Mouse (Mus musculus): Measurements from ENCODE around the gene Sept5. TPM values are rescaled to one million over a fixed set of nuclear protein-coding genes. Genes with fewer than 3 reads are reported as not detected.
A peak's percentile ranks its signal among the peaks of the same experiment; 100 is the strongest.

Sept5 gene
- polyA plus RNA-seq, 1 experiment from 2014 or later: 18.9 TPM

DNA sequence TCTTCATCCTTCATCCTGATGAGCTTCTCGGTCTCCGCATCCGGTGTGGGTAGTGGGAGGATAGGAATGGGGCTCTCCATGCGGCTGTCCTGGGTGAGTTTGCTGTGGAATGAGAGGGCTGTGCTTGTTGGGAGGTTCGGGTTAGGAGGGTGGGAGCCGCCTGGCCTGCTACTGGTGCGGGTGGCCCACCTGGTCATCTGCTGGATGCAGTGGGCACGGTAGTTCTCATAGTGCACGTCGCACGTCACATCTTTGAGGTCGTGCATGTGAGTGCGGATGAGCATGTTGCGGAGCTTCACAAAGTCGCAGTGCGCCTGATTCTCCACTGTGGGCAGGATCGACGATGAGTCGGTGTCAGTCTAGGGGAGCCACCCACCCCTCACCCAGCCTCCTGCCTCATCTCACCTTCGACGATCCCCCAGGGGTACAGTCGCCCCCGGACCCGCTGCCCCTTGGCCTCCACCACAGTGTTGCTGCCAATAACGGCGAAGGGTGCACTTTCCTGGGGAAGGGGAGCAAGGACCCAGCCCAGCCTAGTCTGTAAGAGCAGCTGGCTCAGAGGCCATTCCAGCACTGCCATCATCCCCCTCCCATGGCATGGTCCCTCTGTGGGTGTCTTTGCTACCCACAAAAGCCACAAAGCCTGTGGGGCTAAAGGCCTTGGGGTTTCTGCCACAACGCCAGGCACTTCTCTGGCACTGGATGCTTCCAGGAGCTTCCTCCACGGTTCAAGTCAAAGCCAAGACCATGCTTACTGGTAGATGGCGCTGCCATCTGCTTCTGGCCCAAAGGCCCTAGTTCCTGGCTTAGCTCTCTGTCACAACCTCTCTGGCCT lies 6.6 kb downstream of the Sept5 start:
- Histone ChIP-seq H3K4me3 (ENCODE audit: low read depth, low read length) (no peak overlapping the region), H3K9ac (replicated peaks; ENCODE audit: low read depth, low read length) (no peak overlapping the region), H3K4me1 (ENCODE audit: control insufficient read depth, insufficient read depth, low read length) (peaks cover 19% of the 10 kb centered on the region), H3K27ac (ENCODE audit: low read length) (no peak overlapping the region), H3K9me3 (ENCODE audit: control insufficient read depth, low read depth, low read length) (no peaks in the 10 kb centered on the region), H3K36me3 (ENCODE audit: control insufficient read depth, insufficient read depth, low read length) (peaks cover 2% of the 10 kb centered on the region; the same call in 1 of the 2 replicates), H3K4me2 (replicated peaks; ENCODE audit: low read depth, low read length) (no peak overlapping the region), H3K27me3 (ENCODE audit: control insufficient read depth, insufficient read depth, low read length) (peaks cover 71% of the 10 kb centered on the region)
- 60% methylated on average over 29 of the region's 29 CpGs for WGBS
- ATAC-seq (ENCODE audit: insufficient number of reproducible peaks, insufficient read depth, low FRiP score, low read depth): no peak

- WGBS: 29% methylated on average over 17 of the region's 17 CpGs
- Histone ChIP-seq H3K36me3 (ENCODE audit: control insufficient read depth, insufficient read depth, low read length) (peaks cover 2% of the 10 kb centered on the region; the same call in 1 of the 2 replicates), H3K9me3 (ENCODE audit: control insufficient read depth, low read depth, low read length) (no peaks in the 10 kb centered on the region), H3K4me3 (ENCODE audit: low read depth, low read length) (peak within 1 kb of the TSS; percentile 40), H3K4me1 (ENCODE audit: control insufficient read depth, insufficient read depth, low read length) (peaks cover 19% of the 10 kb centered on the region), H3K9ac (replicated peaks; ENCODE audit: low read depth, low read length) (no peak within 1 kb of the TSS), H3K4me2 (replicated peaks; ENCODE audit: low read depth, low read length) (peak within 1 kb of the TSS; percentile 88), H3K27me3 (ENCODE audit: control insufficient read depth, insufficient read depth, low read length) (peaks cover 70% of the 10 kb centered on the region), H3K27ac (ENCODE audit: low read length) (no peak within 1 kb of the TSS)
- ATAC-seq (ENCODE audit: insufficient number of reproducible peaks, insufficient read depth, low FRiP score, low read depth): no peak
These were observed 7.7 kb downstream of the Sept5 start, which contains the start of gene Gp1bb for GRCm38 (mm10) chr16:18622019-18622418. TSS of gene Gp1bb (minus strand) at chr16:18622403.

- 8% methylated on average over 38 of the region's 38 CpGs for WGBS
- H3K4me1 ChIP-seq (ENCODE audit: control insufficient read depth, insufficient read depth, low read length): peaks cover 17% of the 10 kb centered on the region
- H3K9me3 ChIP-seq (ENCODE audit: control insufficient read depth, low read depth, low read length): no peaks in the 10 kb centered on the region
- H3K4me2 ChIP-seq (replicated peaks; ENCODE audit: low read depth, low read length): peak overlapping the region; percentile 88
- H3K4me3 ChIP-seq (ENCODE audit: low read depth, low read length): peak overlapping the region; percentile 40
- no peak for ATAC-seq (ENCODE audit: insufficient number of reproducible peaks, insufficient read depth, low FRiP score, low read depth)
- peaks cover 2% of the 10 kb centered on the region; the same call in 1 of the 2 replicates for H3K36me3 ChIP-seq (ENCODE audit: control insufficient read depth, insufficient read depth, low read length)
- H3K27ac ChIP-seq (ENCODE audit: low read length): no peak overlapping the region
- H3K27me3 ChIP-seq (ENCODE audit: control insufficient read depth, insufficient read depth, low read length): peaks cover 66% of the 10 kb centered on the region
- no peak overlapping the region for H3K9ac ChIP-seq (replicated peaks; ENCODE audit: low read depth, low read length)
These were observed 8.3 kb downstream of the Sept5 start for GRCm38 (mm10) chr16:18621362-18622001.

- no peak overlapping the region for H3K9ac ChIP-seq (replicated peaks; ENCODE audit: low read depth, low read length)
- H3K27ac ChIP-seq (ENCODE audit: low read length): no peak overlapping the region
- peaks cover 2% of the 10 kb centered on the region; the same call in 1 of the 2 replicates for H3K36me3 ChIP-seq (ENCODE audit: control insufficient read depth, insufficient read depth, low read length)
- no peak for ATAC-seq (ENCODE audit: insufficient number of reproducible peaks, insufficient read depth, low FRiP score, low read depth)
- peaks cover 63% of the 10 kb centered on the region for H3K27me3 ChIP-seq (ENCODE audit: control insufficient read depth, insufficient read depth, low read length)
- H3K9me3 ChIP-seq (ENCODE audit: control insufficient read depth, low read depth, low read length): no peaks in the 10 kb centered on the region
- peak overlapping the region; percentile 40 for H3K4me3 ChIP-seq (ENCODE audit: low read depth, low read length)
- H3K4me2 ChIP-seq (replicated peaks; ENCODE audit: low read depth, low read length): peak overlapping the region; percentile 88
- H3K4me1 ChIP-seq (ENCODE audit: control insufficient read depth, insufficient read depth, low read length): peaks cover 12% of the 10 kb centered on the region
- 1% methylated on average over 65 of the region's 74 CpGs for WGBS
These were observed 9.0 kb downstream of the Sept5 start for GRCm38 (mm10) chr16:18620601-18621361.

DNA sequence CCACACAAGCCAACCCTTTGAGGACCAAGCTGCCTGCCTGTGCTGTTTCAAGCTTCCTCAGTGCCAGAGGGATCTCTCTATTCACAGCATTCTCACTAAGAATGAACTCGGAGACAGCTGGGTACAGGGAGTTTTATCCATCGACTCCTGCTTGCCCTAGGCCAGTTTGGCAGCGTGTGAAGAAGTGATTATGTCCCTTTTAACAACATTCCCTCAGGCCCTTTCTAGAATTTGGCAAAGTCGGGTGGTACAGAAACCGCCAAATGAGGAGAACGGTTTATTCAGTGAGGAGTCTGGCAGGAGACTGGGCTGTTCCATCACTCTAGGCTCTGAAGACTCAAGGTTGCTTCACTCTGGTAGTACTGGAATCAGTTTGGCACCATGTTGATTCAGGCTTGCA lies 9.6 kb downstream of the Sept5 start:
- Histone ChIP-seq H3K9ac (replicated peaks; ENCODE audit: low read depth, low read length) (no peak overlapping the region), H3K4me2 (replicated peaks; ENCODE audit: low read depth, low read length) (peak overlapping the region; percentile 88; the same call in 1 of the 2 replicates), H3K27ac (ENCODE audit: low read length) (no peak overlapping the region), H3K36me3 (ENCODE audit: control insufficient read depth, insufficient read depth, low read length) (peaks cover 2% of the 10 kb centered on the region; the same call in 1 of the 2 replicates), H3K4me3 (ENCODE audit: low read depth, low read length) (no peak overlapping the region; the same call in 1 of the 2 replicates), H3K27me3 (ENCODE audit: control insufficient read depth, insufficient read depth, low read length) (peaks cover 58% of the 10 kb centered on the region), H3K9me3 (ENCODE audit: control insufficient read depth, low read depth, low read length) (no peaks in the 10 kb centered on the region), H3K4me1 (ENCODE audit: control insufficient read depth, insufficient read depth, low read length) (peaks cover 12% of the 10 kb centered on the region)
- no peak for ATAC-seq (ENCODE audit: insufficient number of reproducible peaks, insufficient read depth, low FRiP score, low read depth)
- 42% methylated on average over 6 of the region's 6 CpGs for WGBS

- peaks cover 12% of the 10 kb centered on the region for H3K4me1 ChIP-seq (ENCODE audit: control insufficient read depth, insufficient read depth, low read length)
- no peak overlapping the region for H3K4me2 ChIP-seq (replicated peaks; ENCODE audit: low read depth, low read length)
- no peak overlapping the region for H3K27ac ChIP-seq (ENCODE audit: low read length)
- H3K4me3 ChIP-seq (ENCODE audit: low read depth, low read length): no peak overlapping the region
- no peak for ATAC-seq (ENCODE audit: insufficient number of reproducible peaks, insufficient read depth, low FRiP score, low read depth)
- H3K36me3 ChIP-seq (ENCODE audit: control insufficient read depth, insufficient read depth, low read length): peaks cover 2% of the 10 kb centered on the region; the same call in 1 of the 2 replicates
- WGBS: 50% methylated on average over 4 of the region's 4 CpGs
- H3K9ac ChIP-seq (replicated peaks; ENCODE audit: low read depth, low read length): no peak overlapping the region
- no peaks in the 10 kb centered on the region for H3K9me3 ChIP-seq (ENCODE audit: control insufficient read depth, low read depth, low read length)
- H3K27me3 ChIP-seq (ENCODE audit: control insufficient read depth, insufficient read depth, low read length): peaks cover 54% of the 10 kb centered on the region
These were observed 10.6 kb downstream of the Sept5 start for GRCm38 (mm10) chr16:18619110-18619509.

GRCm38 (mm10) chr16:18618297-18618696 lies 11.5 kb downstream of the Sept5 start:
- Histone ChIP-seq H3K36me3 (ENCODE audit: control insufficient read depth, insufficient read depth, low read length) (peaks cover 2% of the 10 kb centered on the region; the same call in 1 of the 2 replicates), H3K4me2 (replicated peaks; ENCODE audit: low read depth, low read length) (no peak overlapping the region), H3K9me3 (ENCODE audit: control insufficient read depth, low read depth, low read length) (no peaks in the 10 kb centered on the region), H3K27me3 (ENCODE audit: control insufficient read depth, insufficient read depth, low read length) (peaks cover 48% of the 10 kb centered on the region), H3K4me1 (ENCODE audit: control insufficient read depth, insufficient read depth, low read length) (peaks cover 12% of the 10 kb centered on the region), H3K9ac (replicated peaks; ENCODE audit: low read depth, low read length) (no peak overlapping the region), H3K27ac (ENCODE audit: low read length) (no peak overlapping the region), H3K4me3 (ENCODE audit: low read depth, low read length) (no peak overlapping the region)
- no peak for ATAC-seq (ENCODE audit: insufficient number of reproducible peaks, insufficient read depth, low FRiP score, low read depth)
- WGBS: 53% methylated on average over 2 of the region's 2 CpGs
